Mouse (Mus musculus) G1E-ER4 (cell line): ENCODE results near the gene Ppp1r3f. TPM values are rescaled to one million over a fixed set of nuclear protein-coding genes. Genes with fewer than 3 reads are reported as not detected.
A peak's percentile ranks its signal among the peaks of the same experiment; 100 is the strongest.

ENCODE experiments used
- GATA1 ChIP-seq: IDR thresholded peaks from one replicate; pipeline ENCODE4 v1.8.0; 2012; ENCODE audit warnings: low read length, inconsistent platforms
- polyA plus RNA-seq: library from polyadenylated mRNA; stranded (reverse); fragments of >175 nt; gene quantifications from 2 replicates; pipeline ENCODE4 v1.2.3, GENCODE M21; 2012

Gene Ppp1r3f
- polyA plus RNA-seq, 1 experiment, result 2.3 TPM

- no peak for TF ChIP-seq GATA1
These were observed 1.6 kb downstream of the Ppp1r3f start for GRCm38 (mm10) chrX:7572466-7572865.

GRCm38 (mm10) chrX:7571565-7572136, 2.4 kb downstream of the Ppp1r3f start:
- no peak for TF ChIP-seq GATA1

GRCm38 (mm10) chrX:7570481-7571175, 3.5 kb downstream of the Ppp1r3f start:
- TF ChIP-seq GATA1, result peak; percentile 29

- TF ChIP-seq GATA1, result no peak
These were observed 6.6 kb downstream of the Ppp1r3f start for GRCm38 (mm10) chrX:7567491-7567890.

- no peak for TF ChIP-seq GATA1
These were observed 7.7 kb downstream of the Ppp1r3f start for GRCm38 (mm10) chrX:7566352-7566751.

GRCm38 (mm10) chrX:7563076-7563475, 11.0 kb downstream of the Ppp1r3f start:
- no peak for TF ChIP-seq GATA1

GRCm38 (mm10) chrX:7553474-7553873, 20.6 kb downstream of the Ppp1r3f start:
- TF ChIP-seq GATA1, result no peak

- TF ChIP-seq GATA1, result no peak
These were observed 49.1 kb downstream of the Ppp1r3f start for GRCm38 (mm10) chrX:7524961-7525360.

Other genes with a start within 250 kb of the Ppp1r3f start
- gene Usp27x, start 198.5 kb downstream of the Ppp1r3f start, polyA plus RNA-seq, result 0.28 and 0.42 TPM in 2 replicates
- gene Foxp3, start 639 bp downstream of the Ppp1r3f start, polyA plus RNA-seq, result 0.21 and 0.60 TPM in 2 replicates
- 31.8 and 33.6 TPM in 2 replicates for gene Ccdc22, start 31.2 kb upstream of the Ppp1r3f start, polyA plus RNA-seq
- gene Cacna1f, start 32.8 kb upstream of the Ppp1r3f start, polyA plus RNA-seq, result 0.02 and 0.10 TPM in 2 replicates
- 0.18 and 0.27 TPM in 2 replicates for gene Syp, start 64.2 kb upstream of the Ppp1r3f start, polyA plus RNA-seq
- gene Prickle3, start 83.0 kb upstream of the Ppp1r3f start, polyA plus RNA-seq, result not detected in 2 replicates
- gene Plp2, start 97.1 kb upstream of the Ppp1r3f start, polyA plus RNA-seq, result 8.9 and 13.9 TPM in 2 replicates
- gene Magix, start 107.0 kb upstream of the Ppp1r3f start, polyA plus RNA-seq, result not detected in 2 replicates
- 6.1 and 9.3 TPM in 2 replicates for gene Gpkow, start 122.8 kb upstream of the Ppp1r3f start, polyA plus RNA-seq
- 14.2 and 17.0 TPM in 2 replicates for gene Wdr45, start 140.1 kb upstream of the Ppp1r3f start, polyA plus RNA-seq
- gene Gm45208, start 148.0 kb upstream of the Ppp1r3f start, polyA plus RNA-seq, result 1.5 and 4.7 TPM in 2 replicates
- 9.2 and 10.4 TPM in 2 replicates for gene Praf2, start 154.2 kb upstream of the Ppp1r3f start, polyA plus RNA-seq
- 9.6 and 11.4 TPM in 2 replicates for gene Ccdc120, start 176.6 kb upstream of the Ppp1r3f start, polyA plus RNA-seq
- 36.2 and 43.7 TPM in 2 replicates for gene Tfe3, start 188.3 kb upstream of the Ppp1r3f start, polyA plus RNA-seq
- gene Gripap1, start 215.5 kb upstream of the Ppp1r3f start, polyA plus RNA-seq, result 23.3 and 28.3 TPM in 2 replicates
- 0.22 and 0.31 TPM in 2 replicates for gene Kcnd1, start 248.0 kb upstream of the Ppp1r3f start, polyA plus RNA-seq